Mouse (Mus musculus) lung, embryonic 14.5 days (tissue): ENCODE measurements at regions not wholly inside any gene's neighbourhood (a gene's known extent, or its start where the extent isn't known, plus 50 kb on each side); places are given as distances from the start of the nearest gene placed in this dataset.

ENCODE experiments used
- ATAC-seq: fragments of 200-750 bp; cut with Nextera tagmentation; 2 replicates; pipeline ENCODE4 v1.8.0; 2017; ENCODE audit warnings: mild to moderate bottlenecking, moderate TSS enrichment, moderate library complexity; ENCODE audit not compliant: insufficient read depth
- DNase-seq: peaks from one replicate; pipeline ENCODE4 v3.0.0-alpha.2; 2015
- H3K27ac ChIP-seq: fragments of 300-500 bp; sonication (generic); 2 replicates; pipeline ENCODE4 v1.5.1; 2014; ENCODE audit warnings: low read depth, mild to moderate bottlenecking, moderate library complexity
- H3K27me3 ChIP-seq: fragments of 300-500 bp; sonication (generic); 2 replicates; pipeline ENCODE4 v1.6.1; 2014; ENCODE audit warnings: low read length, control low read depth; ENCODE audit not compliant: insufficient read depth
- H3K36me3 ChIP-seq: fragments of 300-500 bp; sonication (generic); 2 replicates; pipeline ENCODE4 v1.6.1; 2014; ENCODE audit warnings: control low read depth; ENCODE audit not compliant: insufficient read depth
- H3K4me1 ChIP-seq: fragments of 300-500 bp; sonication (generic); 2 replicates; pipeline ENCODE4 v1.6.1; 2014; ENCODE audit warnings: antibody characterized with exemption, control low read depth; ENCODE audit not compliant: insufficient read depth
- H3K4me2 ChIP-seq: fragments of 300-500 bp; sonication (generic); 2 replicates; pipeline ENCODE4 v1.6.1; 2014; ENCODE audit warnings: mild to moderate bottlenecking
- H3K4me3 ChIP-seq: fragments of 300-500 bp; sonication (generic); 2 replicates; pipeline ENCODE4 v1.5.1; 2014; ENCODE audit warnings: low read depth, low read length
- H3K9ac ChIP-seq: fragments of 300-500 bp; sonication (generic); 2 replicates; pipeline ENCODE4 v1.6.1; 2014
- H3K9me3 ChIP-seq: fragments of 300-500 bp; sonication (generic); 2 replicates; pipeline ENCODE4 v1.6.1; 2016; ENCODE audit warnings: low read depth, low read length, control low read depth
- CTCF ChIP-seq: IDR thresholded peaks from 2 replicates; pipeline ENCODE4 v1.5.1; 2016; ENCODE audit warnings: antibody characterized with exemption, low read depth
- WGBS: fragments of 180-500 bp; shearing (Covaris S2); extraction: QIAGEN DNeasy Blood & Tissue Kit; methylation state at CpG from one replicate; pipeline ENCODE4 v1.1.7; 2014; 5-methylcytosine and 5-hydroxymethylcytosine counted together

GRCm38 (mm10) chr12:109799395-109799794 lies 199.3 kb upstream of the Rtl1 start:
- no peak for TF ChIP-seq CTCF
- no peak overlapping the region for H3K9ac ChIP-seq
- ATAC-seq = no peak

DNA sequence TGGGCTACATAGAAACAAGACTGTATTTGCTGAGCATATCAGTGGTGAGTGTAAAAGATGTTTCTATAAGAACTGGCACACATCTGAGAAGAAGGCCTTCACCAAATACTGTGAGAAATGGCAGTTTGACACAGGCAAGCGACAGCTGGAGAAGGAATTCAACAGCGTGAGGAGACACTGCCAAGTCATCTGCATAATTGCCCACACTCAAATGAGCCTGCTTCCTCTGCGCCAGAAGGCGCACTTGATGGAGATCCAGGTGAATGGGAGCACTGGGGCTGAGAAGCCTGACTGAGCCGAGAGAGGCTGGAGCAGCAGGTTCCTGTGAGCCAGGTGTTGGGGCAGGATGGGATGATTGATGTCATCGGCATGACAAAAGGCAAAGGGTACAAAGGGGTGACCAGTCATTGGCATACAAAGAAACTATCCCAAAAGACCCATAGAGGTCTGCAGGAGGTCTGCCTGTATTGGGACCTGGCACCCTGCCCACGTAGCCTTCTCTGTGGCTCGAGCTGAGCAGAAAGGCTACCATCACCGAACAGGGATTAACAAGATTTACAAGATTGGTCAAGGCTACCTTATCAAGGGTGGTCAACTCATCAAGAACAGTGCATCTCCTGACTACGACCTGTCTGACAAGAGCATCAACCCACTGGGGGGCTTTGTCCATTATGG lies 227.2 kb upstream of the Rtl1 start:
- WGBS = 85% methylated on average over 10 of the region's 10 CpGs
- Histone ChIP-seq H3K36me3 (no peaks in the 10 kb centered on the region), H3K9ac (no peak overlapping the region)

More at GRCm38 (mm10) chr12:109799395-109799794, 199.3 kb upstream of the Rtl1 start:
- Histone ChIP-seq H3K4me3 (no peak overlapping the region), H3K9me3 (no peaks in the 10 kb centered on the region), H3K36me3 (no peaks in the 10 kb centered on the region), H3K27me3 (no peaks in the 10 kb centered on the region), H3K27ac (no peak overlapping the region), H3K4me1 (no peaks in the 10 kb centered on the region), H3K4me2 (no peak overlapping the region)
- WGBS = 77% methylated on average over 1 of the region's 1 CpGs
- DNase-seq = no peak

DNA sequence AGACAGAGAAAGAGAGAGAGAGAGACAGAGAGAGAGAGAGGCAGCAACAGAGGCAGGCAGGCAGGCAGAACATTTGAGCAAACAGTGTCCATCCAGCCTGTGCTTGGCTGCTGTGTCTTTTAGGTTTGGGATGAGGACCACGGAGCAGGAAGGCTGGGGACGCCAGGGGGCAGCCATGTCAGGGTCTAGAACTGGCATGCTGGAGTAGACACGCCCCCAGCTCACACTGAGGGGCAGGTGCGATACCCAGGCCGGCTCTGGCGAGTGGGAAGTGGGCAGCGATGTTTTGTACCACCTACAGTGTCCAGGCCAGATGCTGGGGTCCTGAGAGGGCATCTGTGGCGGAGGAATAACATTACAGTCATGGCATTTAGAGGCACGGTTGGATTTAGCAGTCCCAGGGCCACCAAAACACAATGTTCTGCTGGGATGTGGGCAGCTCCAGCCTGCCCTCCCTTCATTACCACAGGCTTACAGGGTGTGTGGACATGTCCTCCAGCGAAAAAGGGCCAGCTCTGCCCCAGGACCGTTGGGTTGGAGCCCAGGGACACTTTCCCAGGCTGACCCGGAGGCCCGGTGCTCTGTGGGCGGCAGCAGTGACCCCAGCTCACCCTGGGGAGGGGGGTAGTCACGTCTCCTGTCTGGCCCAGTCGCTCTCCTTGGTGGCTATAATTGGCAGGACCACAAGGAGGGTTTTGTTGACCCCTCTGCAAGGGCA lies 230.3 kb upstream of the Rtl1 start:
- Histone ChIP-seq H3K36me3 (no peaks in the 10 kb centered on the region), H3K9me3 (no peaks in the 10 kb centered on the region), H3K4me2 (no peak overlapping the region), H3K9ac (no peak overlapping the region), H3K27me3 (no peaks in the 10 kb centered on the region), H3K27ac (no peak overlapping the region), H3K4me3 (no peak overlapping the region), H3K4me1 (0 out of 2 replicates have a peak, but pooled peaks cover 3% of the 10 kb centered on the region)
- ATAC-seq (peak; percentile 62; the same call in 1 of the 2 replicates), DNase-seq (peak; percentile 71)
- 36% methylated on average over 16 of the region's 16 CpGs for WGBS
- peak; percentile 64 for TF ChIP-seq CTCF

More for the DNA sequence above, 227.2 kb upstream of the Rtl1 start:
- H3K4me3 ChIP-seq = no peak overlapping the region
- ATAC-seq = no peak
- no peaks in the 10 kb centered on the region for H3K27me3 ChIP-seq
- H3K9me3 ChIP-seq = no peaks in the 10 kb centered on the region
- no peak for DNase-seq
- TF ChIP-seq CTCF = no peak
- H3K27ac ChIP-seq = no peak overlapping the region
- H3K4me1 ChIP-seq = no peaks in the 10 kb centered on the region
- H3K4me2 ChIP-seq = no peak overlapping the region

GRCm38 (mm10) chr12:109832964-109833363 lies 232.8 kb upstream of the Rtl1 start:
- H3K4me3 ChIP-seq = no peak overlapping the region
- 80% methylated on average over 10 of the region's 10 CpGs for WGBS
- TF ChIP-seq CTCF = no peak

GRCm38 (mm10) chr12:109836521-109836920 lies 236.4 kb upstream of the Rtl1 start:
- DNase-seq (peak; percentile 71), ATAC-seq (peak; percentile 38)
- Histone ChIP-seq H3K4me2 (no peak overlapping the region), H3K4me3 (no peak overlapping the region), H3K36me3 (no peaks in the 10 kb centered on the region), H3K27ac (peak overlapping the region; percentile 19), H3K9ac (no peak overlapping the region), H3K4me1 (peaks cover 36% of the 10 kb centered on the region), H3K27me3 (no peaks in the 10 kb centered on the region), H3K9me3 (no peaks in the 10 kb centered on the region)
- TF ChIP-seq CTCF = no peak
- WGBS = 36% methylated on average over 8 of the region's 8 CpGs

More at GRCm38 (mm10) chr12:109832964-109833363, 232.8 kb upstream of the Rtl1 start:
- no peaks in the 10 kb centered on the region for H3K27me3 ChIP-seq
- H3K9ac ChIP-seq = no peak overlapping the region
- ATAC-seq (no peak), DNase-seq (no peak)
- H3K9me3 ChIP-seq = no peaks in the 10 kb centered on the region
- peaks cover 15% of the 10 kb centered on the region for H3K4me1 ChIP-seq
- H3K36me3 ChIP-seq = no peaks in the 10 kb centered on the region
- H3K27ac ChIP-seq = no peak overlapping the region; the same call in 1 of the 2 replicates
- H3K4me2 ChIP-seq = no peak overlapping the region

DNA sequence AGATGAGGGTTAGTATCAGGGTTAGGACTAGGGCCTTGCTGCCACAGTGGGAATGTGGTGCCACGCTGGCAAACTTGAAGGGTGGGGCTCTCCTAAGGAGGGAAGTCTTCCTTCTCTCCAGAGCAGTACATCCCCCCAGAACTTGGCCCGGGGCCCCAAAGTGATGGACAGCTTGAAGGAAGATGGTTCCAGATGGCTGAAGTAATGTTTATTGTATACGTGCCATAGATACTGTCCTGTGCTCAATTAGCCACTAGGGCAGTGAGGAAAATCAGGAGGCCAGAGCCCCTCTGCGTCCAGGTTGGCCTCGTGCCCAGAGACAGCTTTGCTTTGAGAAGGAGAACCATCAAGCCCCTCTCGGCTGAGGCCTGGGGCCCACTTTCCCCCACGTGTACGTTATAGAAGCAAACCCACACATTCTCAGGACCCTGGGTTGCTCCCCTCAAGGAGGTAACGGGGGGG lies 239.0 kb upstream of the Rtl1 start:
- no peak overlapping the region for H3K4me3 ChIP-seq
- H3K36me3 ChIP-seq = no peaks in the 10 kb centered on the region
- peak; percentile 89 for ATAC-seq
- peak; percentile 98 for DNase-seq
- H3K9me3 ChIP-seq = no peaks in the 10 kb centered on the region
- 22% methylated on average over 9 of the region's 9 CpGs for whole genome bisulfite sequencing
- H3K27me3 ChIP-seq = no peaks in the 10 kb centered on the region
- H3K27ac ChIP-seq = peak overlapping the region; percentile 87
- peak; percentile 66 for TF ChIP-seq CTCF
- peaks cover 34% of the 10 kb centered on the region for H3K4me1 ChIP-seq
- H3K9ac ChIP-seq = no peak overlapping the region
- H3K4me2 ChIP-seq = no peak overlapping the region

DNA sequence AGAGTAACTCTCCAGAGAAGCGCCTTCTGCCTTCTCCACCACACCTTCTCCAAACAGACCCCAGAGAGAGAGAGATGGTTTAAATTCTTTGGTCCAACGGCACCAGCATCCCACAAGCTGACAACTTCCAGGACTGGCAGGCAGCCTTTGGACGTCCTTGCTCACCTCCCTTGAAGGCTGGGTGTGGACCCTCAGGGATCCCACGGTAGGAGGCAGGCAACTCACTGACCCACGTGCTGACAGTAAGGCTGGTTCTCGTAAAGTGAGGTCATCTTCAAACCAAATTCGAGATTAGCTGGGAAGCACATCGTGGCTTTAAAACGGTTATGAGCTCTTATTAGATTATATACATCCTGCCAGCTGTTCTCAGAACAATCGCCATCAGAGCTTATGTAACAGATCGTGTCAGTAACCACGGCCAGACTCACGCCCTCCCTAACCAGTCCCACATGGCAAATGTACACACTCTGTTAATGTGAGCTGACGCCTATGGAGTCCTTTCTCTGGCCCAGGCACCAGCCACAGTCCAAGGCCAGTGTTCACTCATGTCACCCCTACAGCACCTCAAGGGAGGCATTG lies 239.9 kb upstream of the Rtl1 start:
- H3K27ac ChIP-seq = peak overlapping the region; percentile 87
- DNase-seq = peak; percentile 70

More for the DNA sequence above, 239.9 kb upstream of the Rtl1 start:
- H3K4me1 ChIP-seq = peaks cover 33% of the 10 kb centered on the region
- no peaks in the 10 kb centered on the region for H3K27me3 ChIP-seq
- no peak overlapping the region for H3K9ac ChIP-seq
- H3K36me3 ChIP-seq = no peaks in the 10 kb centered on the region
- no peak for TF ChIP-seq CTCF
- no peaks in the 10 kb centered on the region for H3K9me3 ChIP-seq
- no peak for ATAC-seq
- no peak overlapping the region for H3K4me2 ChIP-seq
- H3K4me3 ChIP-seq = no peak overlapping the region
- WGBS = 19% methylated on average over 14 of the region's 14 CpGs
